Mouse (Mus musculus): Measurements from ENCODE around the gene Dnlz.
"Not testable (repeated sequence)": the region's sequence is repeated elsewhere in the genome, so short reads cannot be mapped to it uniquely, and the experiment has no call there.

Gene Dnlz

GRCm38 (mm10) chr2:26351358-26352290 is at the start of gene Dnlz:
TSS of gene Dnlz (minus strand) at chr2:26352110.
- in situ Hi-C loops (cut with MboI; ENCODE audit: low pct_unique_long_range_greater_than_20kb in 1 of 2, low sequenced_read_pairs in 2 of 2, unreplicated experiment in 1 of 2) = no loop called here

- in situ Hi-C loops (cut with MboI; ENCODE audit: low pct_unique_long_range_greater_than_20kb in 1 of 2, low sequenced_read_pairs in 2 of 2, unreplicated experiment in 1 of 2) = no loop called here
Observed at GRCm38 (mm10) chr2:26401023-26401422, 49.1 kb upstream of the Dnlz start.

GRCm38 (mm10) chr2:26400296-26400695 is 48.4 kb upstream of the Dnlz start:
- in situ Hi-C loops (cut with MboI; ENCODE audit: low pct_unique_long_range_greater_than_20kb in 1 of 2, low sequenced_read_pairs in 2 of 2, unreplicated experiment in 1 of 2) = no loop called here

GRCm38 (mm10) chr2:26399647-26400046 is 47.7 kb upstream of the Dnlz start:
- in situ Hi-C loops (cut with MboI; ENCODE audit: low pct_unique_long_range_greater_than_20kb in 1 of 2, low sequenced_read_pairs in 2 of 2, unreplicated experiment in 1 of 2) = no loop called here

- in situ Hi-C loops (cut with MboI; ENCODE audit: low pct_unique_long_range_greater_than_20kb in 1 of 2, low sequenced_read_pairs in 2 of 2, unreplicated experiment in 1 of 2) = no loop called here
Observed at GRCm38 (mm10) chr2:26398978-26399377, 47.1 kb upstream of the Dnlz start.

- in situ Hi-C loops (cut with MboI; ENCODE audit: low pct_unique_long_range_greater_than_20kb in 1 of 2, low sequenced_read_pairs in 2 of 2, unreplicated experiment in 1 of 2) = no loop called here
Observed at GRCm38 (mm10) chr2:26391617-26392016, 39.7 kb upstream of the Dnlz start.

GRCm38 (mm10) chr2:26390954-26391353 is 39.0 kb upstream of the Dnlz start:
- in situ Hi-C loops (cut with MboI; ENCODE audit: low pct_unique_long_range_greater_than_20kb in 1 of 2, low sequenced_read_pairs in 2 of 2, unreplicated experiment in 1 of 2) = no loop called here

GRCm38 (mm10) chr2:26389154-26389690 is 37.3 kb upstream of the Dnlz start, which contains the start of the genes Entr1 and Pmpca:
TSS of gene Entr1 (minus strand) at chr2:26389316.
TSS of gene Pmpca (plus strand) at chr2:26389339.
- in situ Hi-C loops (cut with MboI; ENCODE audit: low pct_unique_long_range_greater_than_20kb in 1 of 2, low sequenced_read_pairs in 2 of 2, unreplicated experiment in 1 of 2) = no loop called here

GRCm38 (mm10) chr2:26388682-26389153 is 36.8 kb upstream of the Dnlz start:
- in situ Hi-C loops (cut with MboI; ENCODE audit: low pct_unique_long_range_greater_than_20kb in 1 of 2, low sequenced_read_pairs in 2 of 2, unreplicated experiment in 1 of 2) = no loop called here

- in situ Hi-C loops (cut with MboI; ENCODE audit: low pct_unique_long_range_greater_than_20kb in 1 of 2, low sequenced_read_pairs in 2 of 2, unreplicated experiment in 1 of 2) = no loop called here
Observed at GRCm38 (mm10) chr2:26387713-26388112, 35.8 kb upstream of the Dnlz start.

GRCm38 (mm10) chr2:26380871-26381270 is 29.0 kb upstream of the Dnlz start:
- in situ Hi-C loops (cut with MboI; ENCODE audit: low pct_unique_long_range_greater_than_20kb in 1 of 2, low sequenced_read_pairs in 2 of 2, unreplicated experiment in 1 of 2) = not testable (repeated sequence)

GRCm38 (mm10) chr2:26380131-26380771 is 28.3 kb upstream of the Dnlz start, which contains the start of gene Snapc4:
TSS of gene Snapc4 (minus strand) at chr2:26380653.
- in situ Hi-C loops (cut with MboI; ENCODE audit: low pct_unique_long_range_greater_than_20kb in 1 of 2, low sequenced_read_pairs in 2 of 2, unreplicated experiment in 1 of 2) = no loop called here

GRCm38 (mm10) chr2:26372396-26372795 is 20.5 kb upstream of the Dnlz start:
- in situ Hi-C loops (cut with MboI; ENCODE audit: low pct_unique_long_range_greater_than_20kb in 1 of 2, low sequenced_read_pairs in 2 of 2, unreplicated experiment in 1 of 2) = no loop called here

GRCm38 (mm10) chr2:26368572-26368971 is 16.7 kb upstream of the Dnlz start:
- in situ Hi-C loops (cut with MboI; ENCODE audit: low pct_unique_long_range_greater_than_20kb in 1 of 2, low sequenced_read_pairs in 2 of 2, unreplicated experiment in 1 of 2) = no loop called here

GRCm38 (mm10) chr2:26367911-26368310 is 16.0 kb upstream of the Dnlz start:
- in situ Hi-C loops (cut with MboI; ENCODE audit: low pct_unique_long_range_greater_than_20kb in 1 of 2, low sequenced_read_pairs in 2 of 2, unreplicated experiment in 1 of 2) = no loop called here

GRCm38 (mm10) chr2:26364738-26365465 is 13.0 kb upstream of the Dnlz start:
- in situ Hi-C loops (cut with MboI; ENCODE audit: low pct_unique_long_range_greater_than_20kb in 1 of 2, low sequenced_read_pairs in 2 of 2, unreplicated experiment in 1 of 2) = no loop called here

- in situ Hi-C loops (cut with MboI; ENCODE audit: low pct_unique_long_range_greater_than_20kb in 1 of 2, low sequenced_read_pairs in 2 of 2, unreplicated experiment in 1 of 2) = no loop called here
Observed at GRCm38 (mm10) chr2:26363481-26363880, 11.6 kb upstream of the Dnlz start.

- in situ Hi-C loops (cut with MboI; ENCODE audit: low pct_unique_long_range_greater_than_20kb in 1 of 2, low sequenced_read_pairs in 2 of 2, unreplicated experiment in 1 of 2) = no loop called here
Observed at GRCm38 (mm10) chr2:26362991-26363390, 11.1 kb upstream of the Dnlz start.

Data from mouse embryonic stem cell (cell line).